Mouse (Mus musculus) thymus, postnatal 0 days (tissue): ENCODE data around the gene Sgcd. TPM values are rescaled to one million over a fixed set of nuclear protein-coding genes. Genes with fewer than 3 reads are reported as not detected.

Source experiments
- DNase-seq: peaks from one replicate; pipeline ENCODE4 v3.0.0-alpha.2; 2015; ENCODE audit warnings: low spot score
- polyA plus RNA-seq: library from polyadenylated mRNA; unstranded; fragments of >200 nt; fragmentation: Nextera tagmentation; extraction: Ambion mirVana; gene quantifications from 2 replicates; pipeline ENCODE4 v1.2.1, GENCODE M21; 2015

Sgcd gene
- polyA plus RNA-seq, 1 experiment from 2014 or later, result 0.55 TPM

- DNase-seq, result no peak
Measured at GRCm38 (mm10) chr11:47149607-47150006, 839.2 kb downstream of the Sgcd start.

GRCm38 (mm10) chr11:47139867-47140266, 848.9 kb downstream of the Sgcd start:
- no peak for DNase-seq

- no peak for DNase-seq
Measured at GRCm38 (mm10) chr11:47139271-47139670, 849.5 kb downstream of the Sgcd start.

GRCm38 (mm10) chr11:47132410-47132809, 856.4 kb downstream of the Sgcd start:
- DNase-seq, result no peak

- DNase-seq, result no peak
Measured at GRCm38 (mm10) chr11:47130432-47130831, 858.3 kb downstream of the Sgcd start.

GRCm38 (mm10) chr11:47129992-47130391, 858.8 kb downstream of the Sgcd start:
- no peak for DNase-seq

GRCm38 (mm10) chr11:47129166-47129565, 859.6 kb downstream of the Sgcd start:
- no peak for DNase-seq

GRCm38 (mm10) chr11:47128331-47128730, 860.4 kb downstream of the Sgcd start:
- DNase-seq, result no peak

- no peak for DNase-seq
Measured at GRCm38 (mm10) chr11:47120874-47121273, 867.9 kb downstream of the Sgcd start.

- DNase-seq, result no peak
Measured at GRCm38 (mm10) chr11:47117896-47118295, 870.9 kb downstream of the Sgcd start.

- no peak for DNase-seq
Measured at GRCm38 (mm10) chr11:47114366-47114765, 874.4 kb downstream of the Sgcd start.

- DNase-seq, result no peak
Measured at GRCm38 (mm10) chr11:47113081-47113480, 875.7 kb downstream of the Sgcd start.

- no peak for DNase-seq
Measured at GRCm38 (mm10) chr11:47110314-47110713, 878.5 kb downstream of the Sgcd start.

GRCm38 (mm10) chr11:47107661-47108060, 881.1 kb downstream of the Sgcd start:
- no peak for DNase-seq

GRCm38 (mm10) chr11:47093296-47093912, 895.4 kb downstream of the Sgcd start:
- no peak for DNase-seq

GRCm38 (mm10) chr11:47082517-47082916, 906.3 kb downstream of the Sgcd start:
- DNase-seq, result no peak

GRCm38 (mm10) chr11:47073538-47073937, 915.2 kb downstream of the Sgcd start:
- no peak for DNase-seq

GRCm38 (mm10) chr11:47071161-47071560, 917.6 kb downstream of the Sgcd start:
- DNase-seq, result no peak

- DNase-seq, result no peak
Measured at GRCm38 (mm10) chr11:47069769-47070384, 918.9 kb downstream of the Sgcd start.

GRCm38 (mm10) chr11:47063690-47064089, 925.1 kb downstream of the Sgcd start:
- DNase-seq, result no peak

GRCm38 (mm10) chr11:47050390-47050789, 938.4 kb downstream of the Sgcd start:
- no peak for DNase-seq

GRCm38 (mm10) chr11:47049756-47050155, 939.0 kb downstream of the Sgcd start:
- no peak for DNase-seq

GRCm38 (mm10) chr11:47032318-47032717, 956.5 kb downstream of the Sgcd start:
- no peak for DNase-seq
